Mouse (Mus musculus) bone marrow macrophage, adult 2 months (primary cell): Measurements from ENCODE around the gene Vegfa.

ENCODE experiments used
- CTCF ChIP-seq: IDR thresholded peaks from 2 replicates; pipeline ENCODE4 v1.5.1; 2012; ENCODE audit warnings: low read depth, mild to moderate bottlenecking, low read length, moderate library complexity
- POLR2A ChIP-seq: IDR thresholded peaks from 2 replicates; pipeline ENCODE4 v1.6.1; 2012; ENCODE audit warnings: mild to moderate bottlenecking, low read depth, low read length, borderline replicate concordance

- TF ChIP-seq CTCF (no peak), POLR2A (no peak)
These were observed 31.8 kb upstream of the Vegfa start for GRCm38 (mm10) chr17:46063974-46064312.
